Mouse (Mus musculus) Patski (cell line): ENCODE measurements around the gene Tmem72. TPM values are rescaled to one million over a fixed set of nuclear protein-coding genes. Genes with fewer than 3 reads are reported as not detected.

Experiments
- ATAC-seq: fragments of 100-300 bp; one replicate; pipeline ENCODE4 v1.8.0; 2021
- CTCF ChIA-PET: fragments of 350-600 bp; sonication (Branson Sonifier 250); formaldehyde crosslinking; loops from one replicate; lab custom pipeline; 2022; ENCODE audit warnings: inconsistent platforms; lab: Charles Lee
- POLR2A ChIA-PET: fragments of 350-600 bp; sonication (Branson Sonifier 250); formaldehyde crosslinking; loops from one replicate; lab custom pipeline; 2022; ENCODE audit warnings: antibody characterized with exemption, inconsistent platforms; lab: Charles Lee
- DNase-seq: peaks from one replicate; pipeline ENCODE4 v3.0.0-alpha.2; 2011; ENCODE audit warnings: low read depth, low spot score
- H3K27me3 ChIP-seq: fragments of 371-371 bp; one replicate; pipeline ENCODE4 v1.5.1; 2021
- CTCF ChIP-seq: fragments of 100-300 bp; IDR thresholded peaks from one replicate; pipeline ENCODE4 v1.5.1; 2021
- in situ Hi-C: fragments of 300-500 bp; cut with MboI; formaldehyde crosslinking; loops from 3 replicates; pipeline ENCODE4 v1.11.1; 2018; ENCODE audit warnings: low pct_unique_long_range_greater_than_20kb, mixed read lengths
- polyA plus RNA-seq: library from polyadenylated mRNA; unstranded; gene quantifications from one replicate; pipeline ENCODE4 v1.2.3, GENCODE M21; 2021

Tmem72 gene
- polyA plus RNA-seq, 1 experiment from 2014 or later: 7.8 TPM

DNA sequence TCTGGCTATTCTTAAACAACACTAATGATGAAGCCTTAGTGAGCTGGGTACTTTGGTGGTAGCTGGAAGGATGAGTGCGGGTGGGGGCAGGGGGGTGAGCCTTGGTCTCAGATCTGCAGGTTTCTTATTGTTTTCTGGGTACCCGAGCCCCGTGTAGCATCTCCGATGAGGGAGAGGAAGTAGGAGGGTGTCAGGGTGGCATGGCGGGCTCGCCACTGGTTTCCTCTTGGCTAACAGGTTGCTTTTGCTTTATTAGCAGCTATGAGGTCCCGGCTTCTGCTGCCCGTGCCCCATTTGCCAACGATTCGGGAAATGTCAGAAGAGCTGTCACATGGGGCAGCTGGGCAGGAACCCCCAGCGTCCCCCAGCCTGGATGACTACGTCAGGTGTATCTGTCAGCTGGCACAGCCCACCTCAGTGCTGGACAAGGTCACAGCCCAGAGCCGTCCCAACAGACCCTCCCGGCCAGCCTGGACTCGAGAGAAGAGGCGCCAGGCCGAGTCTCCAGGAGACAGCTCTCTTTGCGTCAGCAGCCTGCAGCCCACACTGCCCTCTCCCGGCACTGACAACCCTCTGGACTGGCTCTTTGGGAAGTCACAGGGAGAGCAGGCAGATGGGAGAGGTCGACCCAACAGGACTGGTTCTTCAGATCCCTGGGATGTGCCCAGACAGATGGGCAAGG is 65.1 kb downstream of the Tmem72 start:
- ATAC-seq (no peak), DNase-seq (no peak)
- no peak for TF ChIP-seq CTCF
- CTCF ChIA-PET: interaction anchor here (1.3 to 6.0 kb wide), 3 partner anchors 11 to 45 kb away, joined by 4 to 62 read pairs (median 13); no protein-coding TSS in a partner anchor
- H3K27me3 ChIP-seq: no peaks in the 10 kb centered on the region
- in situ Hi-C loops: loop anchor here (5.0 kb wide), 4 partner anchors 46 to 1176 kb away; no protein-coding TSS in a partner anchor
- POLR2A ChIA-PET: interaction anchor here (1.5 kb wide), 1 partner anchor 45 kb away, joined by 4 read pairs; no protein-coding TSS in a partner anchor

DNA sequence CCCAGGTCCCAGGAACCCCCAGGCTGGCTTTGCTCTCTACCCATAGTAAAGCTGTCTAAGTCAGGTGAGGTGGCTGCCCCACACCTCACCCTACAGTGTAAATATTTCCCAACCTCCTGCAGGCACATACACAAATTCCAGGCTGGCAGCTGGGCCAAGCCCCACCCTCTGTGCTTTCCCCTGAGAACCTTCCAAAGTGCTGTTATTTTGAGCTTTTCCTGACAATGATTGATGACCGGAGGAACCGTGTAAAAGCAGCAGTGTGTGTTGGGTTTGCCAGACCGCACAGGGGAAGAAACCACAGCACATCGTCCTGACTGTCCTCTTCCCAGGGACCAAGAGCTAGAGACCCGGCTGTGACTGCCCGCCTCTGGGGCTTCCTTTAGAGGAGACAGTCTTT is 66.3 kb downstream of the Tmem72 start, which contains the start of gene Depp1:
Depp1 (plus strand) TSS at position 204 of the 400 bp plus-strand sequence.
- DNase-seq (peak; percentile 82), ATAC-seq (peak; percentile 53)
- in situ Hi-C loops: loop anchor here (5.0 kb wide), 4 partner anchors 47 to 1177 kb away; no protein-coding TSS in a partner anchor
- no peaks in the 10 kb centered on the region for H3K27me3 ChIP-seq
- ChIA-PET POLR2A (no interaction called here), CTCF (interaction anchor here (1.9 to 6.0 kb wide), 3 partner anchors 18 to 46 kb away, joined by 4 to 62 read pairs (median 13); no protein-coding TSS in a partner anchor)
- no peak for TF ChIP-seq CTCF

GRCm38 (mm10) chr6:116649811-116650210 is 66.9 kb downstream of the Tmem72 start:
- no peak for ATAC-seq
- in situ Hi-C loops: loop anchor here (5.0 kb wide), 4 partner anchors 47 to 1177 kb away; no protein-coding TSS in a partner anchor
- ChIA-PET CTCF (interaction anchor here (1.9 kb wide), 1 partner anchor 31 kb away, joined by 4 read pairs; no protein-coding TSS in a partner anchor), POLR2A (no interaction called here)
- no peak for TF ChIP-seq CTCF
- no peak for DNase-seq
- H3K27me3 ChIP-seq: no peaks in the 10 kb centered on the region

DNA sequence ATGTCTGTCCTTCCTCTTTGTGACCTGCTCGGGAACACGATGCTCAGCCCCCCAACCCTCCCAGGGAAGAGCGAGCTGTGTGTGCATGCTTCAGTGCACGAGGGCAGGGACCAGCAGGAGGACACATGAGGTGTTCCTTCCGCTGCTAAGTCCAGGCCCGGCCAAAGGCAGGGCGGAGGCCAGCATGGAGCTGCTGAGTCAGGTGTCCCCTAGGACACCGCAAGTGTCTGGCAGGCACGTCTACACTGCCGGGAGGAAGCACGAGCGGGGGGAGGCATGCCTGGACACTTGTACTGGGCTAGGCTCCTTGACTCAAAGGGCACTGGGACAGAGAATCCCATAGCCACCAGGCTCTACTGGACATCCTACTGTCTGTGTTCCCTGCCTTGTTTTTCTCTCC is 69.0 kb downstream of the Tmem72 start:
- no peak for ATAC-seq
- in situ Hi-C loops: no loop called here
- DNase-seq: no peak
- ChIA-PET CTCF (interaction anchor here (1.7 kb wide), 1 partner anchor 16 kb away, joined by 4 read pairs; no protein-coding TSS in a partner anchor), POLR2A (no interaction called here)
- TF ChIP-seq CTCF: no peak
- H3K27me3 ChIP-seq: no peaks in the 10 kb centered on the region

DNA sequence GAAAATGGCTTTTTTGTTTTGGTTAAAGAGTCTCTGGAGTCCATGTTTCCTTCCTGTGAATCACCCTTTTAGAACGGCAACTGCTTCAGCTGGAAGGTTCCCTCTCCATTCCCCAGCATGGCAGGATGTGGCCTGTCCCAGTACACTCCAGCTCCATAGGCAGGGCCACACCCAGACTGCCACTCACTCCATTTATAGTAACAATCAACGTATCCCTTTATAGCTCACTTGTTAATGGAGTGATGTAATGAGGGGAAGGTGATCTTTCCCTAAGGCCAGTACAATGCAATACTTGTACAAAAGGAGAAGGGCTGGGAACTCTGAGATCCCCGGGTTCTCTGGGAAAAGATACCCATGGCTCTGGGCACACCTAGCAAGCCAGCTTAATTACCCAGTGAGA is 72.4 kb downstream of the Tmem72 start:
- no peak for TF ChIP-seq CTCF
- no peak for ATAC-seq
- CTCF ChIA-PET: interaction anchor here (6.2 kb wide), 1 partner anchor 12 kb away, joined by 36 read pairs; no protein-coding TSS in a partner anchor

DNA sequence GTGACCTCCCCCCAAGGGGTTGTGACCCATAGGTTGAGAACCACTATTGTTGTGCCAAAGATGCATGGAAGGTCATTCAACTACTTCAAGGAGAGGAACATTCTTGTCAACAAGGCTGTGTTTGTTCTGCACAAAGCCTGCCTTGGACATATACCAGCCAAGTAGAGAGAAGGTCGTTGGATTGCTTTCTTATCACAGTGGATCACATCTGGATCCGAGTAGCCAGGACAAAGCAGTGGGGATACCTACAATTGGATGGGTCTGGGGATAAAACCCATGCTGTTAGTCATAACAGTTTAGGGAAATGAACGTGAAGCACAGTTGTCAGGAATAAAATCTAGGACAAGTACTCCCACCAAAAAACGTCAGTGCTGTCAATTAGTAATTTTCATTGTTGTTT is 72.8 kb downstream of the Tmem72 start:
- no peak for DNase-seq
- in situ Hi-C loops: no loop called here
- H3K27me3 ChIP-seq: no peaks in the 10 kb centered on the region
- CTCF ChIA-PET: interaction anchor here (6.2 kb wide), 1 partner anchor 12 kb away, joined by 36 read pairs; no protein-coding TSS in a partner anchor
- TF ChIP-seq CTCF: no peak
- POLR2A ChIA-PET: no interaction called here
- no peak for ATAC-seq

More for the DNA sequence above, 72.4 kb downstream of the Tmem72 start:
- POLR2A ChIA-PET: no interaction called here
- in situ Hi-C loops: no loop called here
- no peak for DNase-seq
- no peaks in the 10 kb centered on the region for H3K27me3 ChIP-seq

DNA sequence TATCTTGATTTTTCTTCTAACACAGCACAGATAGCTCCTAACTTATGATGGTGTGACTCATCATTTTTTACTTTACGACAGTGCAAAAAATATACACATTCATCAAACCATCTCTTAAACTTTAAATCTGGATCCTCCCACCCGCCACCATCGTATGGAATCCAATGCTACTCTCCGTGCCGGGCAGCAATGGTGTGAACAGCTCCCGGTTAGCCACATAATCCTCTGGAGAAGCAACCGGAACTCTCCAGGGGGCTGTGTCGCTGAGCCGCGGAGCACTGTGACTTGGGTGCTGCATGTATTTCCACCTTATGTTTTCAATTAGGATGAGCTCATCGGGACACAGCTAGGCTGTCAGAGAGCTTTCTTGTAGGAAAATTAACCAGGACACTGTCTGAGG is 73.8 kb downstream of the Tmem72 start:
- no peaks in the 10 kb centered on the region for H3K27me3 ChIP-seq
- TF ChIP-seq CTCF: no peak
- ChIA-PET POLR2A (no interaction called here), CTCF (interaction anchor here (0.9 to 6.2 kb wide), 2 partner anchors 11 to 54 kb away, joined by 4 to 36 read pairs; no protein-coding TSS in a partner anchor)
- DNase-seq (no peak), ATAC-seq (no peak)
- in situ Hi-C loops: no loop called here

- in situ Hi-C loops: loop anchor here (10.0 kb wide), 1 partner anchor 55 kb away; no protein-coding TSS in a partner anchor
- ChIA-PET CTCF (no interaction called here), POLR2A (no interaction called here)
- ATAC-seq: no peak
- DNase-seq: no peak
- no peak for TF ChIP-seq CTCF
- no peaks in the 10 kb centered on the region for H3K27me3 ChIP-seq
Measured at GRCm38 (mm10) chr6:116639663-116640062, 77.0 kb downstream of the Tmem72 start.

- no peak for TF ChIP-seq CTCF
- ChIA-PET CTCF (no interaction called here), POLR2A (interaction anchor here (0.8 kb wide), 1 partner anchor 11 kb away, joined by 3 read pairs; no protein-coding TSS in a partner anchor)
- in situ Hi-C loops: loop anchor here (10.0 kb wide), 1 partner anchor 56 kb away; no protein-coding TSS in a partner anchor
- no peak for ATAC-seq
- H3K27me3 ChIP-seq: no peaks in the 10 kb centered on the region
- no peak for DNase-seq
Measured at GRCm38 (mm10) chr6:116638871-116639270, 77.8 kb downstream of the Tmem72 start.

- no peak for TF ChIP-seq CTCF
- ChIA-PET POLR2A (no interaction called here), CTCF (no interaction called here)
- ATAC-seq: no peak
- no peak for DNase-seq
- in situ Hi-C loops: loop anchor here (10.0 kb wide), 1 partner anchor 57 kb away; no protein-coding TSS in a partner anchor
- no peaks in the 10 kb centered on the region for H3K27me3 ChIP-seq
Measured at GRCm38 (mm10) chr6:116637496-116637895, 79.2 kb downstream of the Tmem72 start.
